Mouse (Mus musculus) frontal cortex, adult 2 months (tissue): ENCODE measurements around the gene Ptges3. TPM values are rescaled to one million over a fixed set of nuclear protein-coding genes. Genes with fewer than 3 reads are reported as not detected.
"Not testable (repeated sequence)": the region's sequence is repeated elsewhere in the genome, so short reads cannot be mapped to it uniquely, and the experiment has no call there.

Experiments used
- DNase-seq, 2 experiments: peaks; one replicate each; pipeline ENCODE4 v3.0.0; 2022; ENCODE audit warnings: low spot score in 1 of 2; ENCODE audit errors: extremely low spot score in 1 of 2
- polyA plus RNA-seq: library from polyadenylated mRNA; depleted of rRNA; stranded (reverse); fragments of >200 nt; gene quantifications from 2 replicates; pipeline ENCODE4 v1.2.3, GENCODE M21; 2012

The Ptges3 gene
- polyA plus RNA-seq, 1 experiment = 80.8 TPM

- DNase-seq = peak in 1 of 2 experiments; percentile 32
Measured at GRCm38 (mm10) chr10:128058184-128058583, 570 bp upstream of the Ptges3 start.

GRCm38 (mm10) chr10:128059207-128059981, 640 bp downstream of the Ptges3 start:
- DNase-seq = peak in 1 of 2 experiments; percentile 40

- no peak for DNase-seq
Measured at GRCm38 (mm10) chr10:128061109-128061508, 2.4 kb downstream of the Ptges3 start.

GRCm38 (mm10) chr10:128062221-128062989, 3.7 kb downstream of the Ptges3 start:
- no peak for DNase-seq

- no peak for DNase-seq
Measured at GRCm38 (mm10) chr10:128066072-128066471, 7.3 kb downstream of the Ptges3 start.

GRCm38 (mm10) chr10:128069201-128069600, 10.4 kb downstream of the Ptges3 start:
- DNase-seq = no peak

- not testable (repeated sequence) for DNase-seq
Measured at GRCm38 (mm10) chr10:128070432-128070831, 11.7 kb downstream of the Ptges3 start.

- not testable (repeated sequence) for DNase-seq
Measured at GRCm38 (mm10) chr10:128078269-128078668, 19.5 kb downstream of the Ptges3 start.

- no peak for DNase-seq
Measured at GRCm38 (mm10) chr10:128080496-128080895, 21.7 kb downstream of the Ptges3 start.

GRCm38 (mm10) chr10:128081807-128082476, 23.2 kb downstream of the Ptges3 start:
- no peak for DNase-seq

- DNase-seq = no peak
Measured at GRCm38 (mm10) chr10:128082477-128082808, 23.7 kb downstream of the Ptges3 start.

GRCm38 (mm10) chr10:128082880-128083421, 24.2 kb downstream of the Ptges3 start, which contains the start of gene Atp5b:
Atp5b (plus strand) TSS chr10:128083273.
- peak; percentile 99 to 100 for DNase-seq

GRCm38 (mm10) chr10:128083688-128084087, 24.9 kb downstream of the Ptges3 start:
- peak in 1 of 2 experiments; percentile 20 for DNase-seq

GRCm38 (mm10) chr10:128084160-128084559, 25.4 kb downstream of the Ptges3 start:
- no peak for DNase-seq

GRCm38 (mm10) chr10:128086391-128086790, 27.6 kb downstream of the Ptges3 start:
- peak in 1 of 2 experiments; percentile 32 for DNase-seq

GRCm38 (mm10) chr10:128087216-128087615, 28.5 kb downstream of the Ptges3 start:
- DNase-seq = not testable (repeated sequence)

GRCm38 (mm10) chr10:128088181-128088580, 29.4 kb downstream of the Ptges3 start:
- DNase-seq = no peak

- DNase-seq = no peak
Measured at GRCm38 (mm10) chr10:128089842-128090241, 31.1 kb downstream of the Ptges3 start.

GRCm38 (mm10) chr10:128090651-128091563, 32.2 kb downstream of the Ptges3 start:
- peak; percentile 79 to 95 for DNase-seq
